Mouse (Mus musculus) cerebellum, adult 2 months (tissue): ENCODE results near the gene Myo16.

Experiments used
- CTCF ChIP-seq: fragments of 200-500 bp; IDR thresholded peaks from 2 replicates; pipeline ENCODE4 v1.5.1; 2011; ENCODE audit warnings: low read depth, mild to moderate bottlenecking, control low read depth, low read length, moderate library complexity, borderline replicate concordance; ENCODE audit not compliant: insufficient read depth
- POLR2A ChIP-seq: fragments of 200-500 bp; IDR thresholded peaks from 2 replicates; pipeline ENCODE4 v1.6.1; 2011; ENCODE audit warnings: low read length, control low read depth, borderline replicate concordance; ENCODE audit not compliant: insufficient read depth

DNA sequence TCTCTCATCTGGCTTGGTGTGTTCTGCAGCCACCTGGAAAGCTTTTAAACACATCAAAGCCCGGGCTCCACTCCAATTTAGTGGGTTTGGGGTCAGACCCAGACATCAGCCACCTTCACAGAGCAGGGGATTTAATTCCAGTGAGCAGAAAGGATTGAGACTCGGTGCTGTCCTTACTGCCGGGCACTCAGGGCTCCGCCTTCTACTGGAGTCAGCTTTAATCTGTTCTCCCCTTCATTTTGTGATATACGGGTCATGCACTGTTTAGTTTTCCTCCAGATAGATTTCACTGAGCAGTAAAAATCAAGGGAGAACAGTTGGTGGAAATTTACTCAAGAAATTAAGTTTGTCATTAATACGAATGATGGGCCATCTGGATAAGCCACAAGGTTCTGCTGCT, 316.6 kb downstream of the Myo16 start:
- TF ChIP-seq POLR2A (no peak), CTCF (no peak)
